Mouse (Mus musculus) limb, embryonic 13.5 days (tissue): ENCODE results near the gene Zdhhc20. TPM values are rescaled to one million over a fixed set of nuclear protein-coding genes. Genes with fewer than 3 reads are reported as not detected.
"Not testable (repeated sequence)": the region's sequence is repeated elsewhere in the genome, so short reads cannot be mapped to it uniquely, and the experiment has no call there.

Experiments
- ATAC-seq: fragments of 200-750 bp; cut with Nextera tagmentation; 2 replicates; pipeline ENCODE4 v1.8.0; 2017; ENCODE audit warnings: low read depth, moderate number of reproducible peaks, moderate TSS enrichment; ENCODE audit not compliant: low FRiP score
- H3K27ac ChIP-seq: fragments of 300-500 bp; sonication (generic); 2 replicates; pipeline ENCODE4 v1.5.1; 2015; ENCODE audit warnings: inconsistent platforms, mild to moderate bottlenecking, moderate library complexity
- H3K27me3 ChIP-seq: fragments of 300-500 bp; sonication (generic); 2 replicates; pipeline ENCODE4 v1.6.1; 2015; ENCODE audit warnings: mild to moderate bottlenecking, inconsistent platforms
- H3K36me3 ChIP-seq: fragments of 300-500 bp; sonication (generic); 2 replicates; pipeline ENCODE4 v1.6.1; 2015; ENCODE audit warnings: inconsistent platforms, mild to moderate bottlenecking, moderate library complexity
- H3K4me1 ChIP-seq: fragments of 300-500 bp; sonication (generic); 2 replicates; pipeline ENCODE4 v1.6.1; 2015; ENCODE audit warnings: inconsistent platforms
- H3K4me2 ChIP-seq: fragments of 300-500 bp; sonication (generic); replicated peaks from 2 replicates; pipeline ENCODE4 v1.6.1; 2015; ENCODE audit warnings: inconsistent platforms, mild to moderate bottlenecking, moderate library complexity
- H3K4me3 ChIP-seq: fragments of 300-500 bp; sonication (generic); 2 replicates; pipeline ENCODE4 v1.5.1; 2015; ENCODE audit warnings: moderate library complexity, mild to moderate bottlenecking, inconsistent platforms
- H3K9ac ChIP-seq: fragments of 300-500 bp; sonication (generic); 2 replicates; pipeline ENCODE4 v1.6.1; 2015; ENCODE audit warnings: mild to moderate bottlenecking, inconsistent platforms
- H3K9me3 ChIP-seq: fragments of 300-500 bp; sonication (generic); 2 replicates; pipeline ENCODE4 v1.6.1; 2016; ENCODE audit warnings: inconsistent platforms
- WGBS: fragments of 180-500 bp; shearing (Covaris S2); methylation state at CpG from one replicate; pipeline ENCODE4 v1.1.7; 2015; 5-methylcytosine and 5-hydroxymethylcytosine counted together
- polyA plus RNA-seq: library from polyadenylated mRNA; unstranded; fragments of >200 nt; fragmentation: Nextera tagmentation; extraction: Ambion mirVana; gene quantifications from 2 replicates; pipeline ENCODE4 v1.2.1, GENCODE M21; 2015

Gene Zdhhc20
- polyA plus RNA-seq, 1 experiment from 2014 or later: 81.8 TPM

DNA sequence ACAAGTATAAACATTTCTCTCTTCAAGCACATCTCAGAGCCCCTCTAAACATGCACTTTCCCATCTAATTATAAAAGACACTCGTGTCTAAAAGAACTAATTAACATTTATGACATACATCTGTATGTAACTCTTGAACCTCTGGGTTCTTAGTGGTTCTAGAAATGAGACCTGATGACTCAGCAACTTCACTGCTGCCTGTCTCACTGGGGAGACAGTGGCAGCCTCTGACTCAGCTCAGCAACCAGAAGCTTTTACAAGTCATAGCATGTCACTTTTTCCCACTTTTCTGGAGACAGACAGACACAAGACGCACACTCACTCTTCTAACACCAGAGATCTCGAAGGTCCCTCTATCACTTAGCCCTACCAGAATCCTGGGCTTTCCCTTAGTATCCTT, 39.7 kb downstream of the Zdhhc20 start:
- no peaks in the 10 kb centered on the region for H3K27me3 ChIP-seq
- no peak overlapping the region for H3K4me2 ChIP-seq
- H3K27ac ChIP-seq: no peak overlapping the region
- no peak for ATAC-seq
- H3K4me3 ChIP-seq: no peak overlapping the region
- WGBS: 80% methylated on average over 3 of the region's 3 CpGs
- peaks cover 64% of the 10 kb centered on the region for H3K36me3 ChIP-seq
- no peak overlapping the region for H3K9ac ChIP-seq
- no peaks in the 10 kb centered on the region for H3K9me3 ChIP-seq
- no peaks in the 10 kb centered on the region for H3K4me1 ChIP-seq

DNA sequence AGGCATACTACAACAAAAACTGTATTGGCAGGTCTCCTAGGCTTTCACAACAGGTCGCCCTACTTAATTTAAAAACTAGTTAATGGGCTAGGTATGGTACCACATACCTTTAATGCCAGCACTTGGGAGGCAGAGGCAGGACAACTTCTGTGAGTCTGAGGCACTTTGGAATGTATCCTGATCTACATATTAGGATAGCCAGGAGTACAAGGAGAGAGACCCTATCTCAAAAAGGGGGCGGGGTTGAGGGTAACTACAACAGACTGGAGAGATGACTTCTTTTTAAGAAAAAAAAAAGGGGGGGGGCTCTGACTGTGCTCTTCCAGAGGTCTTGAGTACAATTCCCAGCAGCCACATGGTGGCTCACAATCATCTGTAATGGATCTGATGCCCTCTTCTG, 41.4 kb downstream of the Zdhhc20 start:
- 92% methylated on average over 2 of the region's 2 CpGs for WGBS
- no peak overlapping the region for H3K4me3 ChIP-seq
- H3K4me2 ChIP-seq: no peak overlapping the region
- H3K4me1 ChIP-seq: no peaks in the 10 kb centered on the region
- no peaks in the 10 kb centered on the region for H3K27me3 ChIP-seq
- ATAC-seq: no peak
- no peak overlapping the region for H3K27ac ChIP-seq
- H3K9ac ChIP-seq: no peak overlapping the region
- peaks cover 71% of the 10 kb centered on the region for H3K36me3 ChIP-seq
- no peaks in the 10 kb centered on the region for H3K9me3 ChIP-seq

DNA sequence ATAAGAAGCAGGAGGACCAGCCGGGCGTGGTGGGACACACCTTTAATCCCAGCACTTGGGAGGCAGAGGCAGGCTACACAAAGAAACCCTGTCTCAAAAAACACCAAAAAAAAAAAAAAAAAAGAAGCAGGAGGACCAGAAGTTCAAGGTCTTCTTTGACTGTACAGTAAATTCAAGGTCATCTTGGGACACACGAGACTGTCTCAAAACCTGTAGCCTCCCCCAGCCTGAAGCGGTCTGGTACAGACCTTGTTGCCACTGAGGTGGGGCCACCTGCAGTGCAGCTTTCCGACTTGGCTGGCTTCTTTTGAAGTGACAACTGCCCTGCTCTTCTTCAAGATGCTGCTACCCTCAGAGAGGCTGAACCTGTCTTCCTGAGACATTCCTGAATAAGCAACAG, 42.0 kb downstream of the Zdhhc20 start:
- ATAC-seq, H3K9me3 ChIP-seq, H3K27me3 ChIP-seq, H3K4me3 ChIP-seq, H3K4me1 ChIP-seq, H3K27ac ChIP-seq, H3K9ac ChIP-seq, H3K4me2 ChIP-seq: not testable (repeated sequence)
- 85% methylated on average over 5 of the region's 5 CpGs for WGBS
- H3K36me3 ChIP-seq: peaks cover 68% of the 10 kb centered on the region

DNA sequence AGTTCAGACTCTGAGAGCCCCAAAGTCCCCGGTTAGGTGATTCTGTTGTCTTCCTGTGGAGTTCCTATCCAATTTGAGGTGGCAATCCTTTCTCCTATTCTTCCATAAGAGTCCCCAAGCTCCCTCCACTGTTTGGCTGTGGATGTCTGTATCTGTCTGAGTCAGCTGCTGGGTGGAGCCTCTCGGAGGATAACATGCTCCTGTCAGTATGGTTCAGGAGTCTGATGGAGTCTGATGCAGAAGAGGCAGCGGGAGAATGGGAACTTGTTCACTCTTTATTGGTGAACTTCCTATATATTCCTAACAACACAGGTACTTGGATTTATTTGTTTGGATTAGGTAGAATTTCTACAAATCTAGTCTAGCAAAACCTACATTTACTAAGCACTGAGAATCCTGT, 45.5 kb downstream of the Zdhhc20 start:
- WGBS: 93% methylated on average over 3 of the region's 3 CpGs
- ATAC-seq: no peak

DNA sequence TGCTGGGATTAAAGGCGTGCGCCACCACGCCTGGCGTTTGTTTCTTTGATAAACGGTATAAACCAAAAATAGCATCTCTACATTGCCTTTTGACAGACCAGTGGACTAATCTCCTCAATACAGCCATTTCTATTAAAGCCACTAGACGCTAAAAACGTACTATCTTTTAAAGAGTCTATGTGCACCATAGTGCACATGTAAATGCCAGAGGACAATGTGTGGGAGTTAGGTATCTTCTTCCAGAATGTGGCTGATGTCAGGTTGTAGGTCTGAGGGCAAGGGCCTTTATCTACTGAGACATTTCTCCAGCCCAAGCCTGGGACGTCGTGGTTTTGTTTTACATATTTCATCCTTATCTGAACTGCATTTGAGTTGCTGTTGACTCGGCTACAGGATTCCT, 54.9 kb downstream of the Zdhhc20 start:
- H3K36me3 ChIP-seq: peaks cover 47% of the 10 kb centered on the region
- no peak for ATAC-seq
- H3K4me3 ChIP-seq: no peak overlapping the region
- no peaks in the 10 kb centered on the region for H3K27me3 ChIP-seq
- WGBS: 94% methylated on average over 10 of the region's 10 CpGs
- no peak overlapping the region for H3K27ac ChIP-seq
- H3K9me3 ChIP-seq: no peaks in the 10 kb centered on the region
- H3K4me1 ChIP-seq: no peaks in the 10 kb centered on the region
- H3K9ac ChIP-seq: no peak overlapping the region
- H3K4me2 ChIP-seq: no peak overlapping the region

More for the DNA sequence above, 45.5 kb downstream of the Zdhhc20 start:
- H3K4me2 ChIP-seq: no peak overlapping the region
- H3K4me1 ChIP-seq: no peaks in the 10 kb centered on the region
- H3K9me3 ChIP-seq: no peaks in the 10 kb centered on the region
- no peak overlapping the region for H3K9ac ChIP-seq
- H3K27ac ChIP-seq: no peak overlapping the region
- peaks cover 73% of the 10 kb centered on the region for H3K36me3 ChIP-seq
- H3K27me3 ChIP-seq: no peaks in the 10 kb centered on the region
- H3K4me3 ChIP-seq: no peak overlapping the region

DNA sequence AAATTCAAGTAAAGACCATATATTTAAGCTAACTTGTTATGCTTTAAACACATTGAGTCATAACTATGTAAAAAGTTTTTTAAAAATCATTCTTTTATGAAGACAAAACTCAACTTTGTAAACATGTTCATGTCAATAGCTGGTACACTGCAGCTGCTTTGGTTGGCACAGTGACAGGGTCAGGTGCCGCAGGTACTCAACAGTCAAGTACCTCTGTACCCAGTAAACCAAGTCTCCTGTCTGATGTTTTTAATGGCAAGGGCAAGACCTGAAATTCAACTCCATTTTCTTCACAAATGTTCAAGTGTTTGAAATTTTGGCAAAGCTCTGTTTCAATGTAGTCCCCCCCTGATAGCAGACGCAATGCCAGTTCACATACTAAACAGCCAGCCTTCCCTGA, 56.5 kb downstream of the Zdhhc20 start:
- Histone ChIP-seq H3K9me3 (no peaks in the 10 kb centered on the region), H3K4me2 (no peak overlapping the region), H3K27ac (no peak overlapping the region), H3K4me3 (no peak overlapping the region), H3K36me3 (peaks cover 36% of the 10 kb centered on the region), H3K9ac (no peak overlapping the region), H3K4me1 (no peaks in the 10 kb centered on the region), H3K27me3 (no peaks in the 10 kb centered on the region)
- no peak for ATAC-seq
- 88% methylated on average over 2 of the region's 2 CpGs for whole genome bisulfite sequencing

DNA sequence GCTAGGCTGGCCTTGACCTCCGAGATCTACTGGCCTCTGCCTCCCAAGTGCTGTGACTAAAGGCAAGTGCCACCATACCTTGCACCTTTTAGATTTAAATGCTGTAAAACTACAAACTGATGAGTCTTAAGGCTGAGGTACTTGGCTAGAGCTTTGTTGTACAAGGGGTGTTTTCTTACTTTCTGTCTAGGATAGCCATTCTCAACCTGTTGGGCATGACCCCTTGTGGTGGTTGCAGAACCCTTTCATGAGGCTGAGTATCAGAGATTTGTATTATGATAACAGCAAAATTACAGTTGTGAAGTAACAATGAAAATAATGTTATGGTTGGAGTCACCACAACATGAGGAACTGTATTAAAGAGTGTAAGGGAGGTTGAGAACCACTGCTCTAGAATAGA, 62.8 kb downstream of the Zdhhc20 start:
- Histone ChIP-seq H3K4me1 (peaks cover 22% of the 10 kb centered on the region), H3K9me3 (no peaks in the 10 kb centered on the region), H3K9ac (peak overlapping the region; percentile 92), H3K27me3 (no peaks in the 10 kb centered on the region), H3K27ac (no peak overlapping the region), H3K4me3 (peak overlapping the region; percentile 84), H3K4me2 (peak overlapping the region; percentile 82), H3K36me3 (peaks cover 5% of the 10 kb centered on the region)
- ATAC-seq: no peak
- 83% methylated on average over 1 of the region's 1 CpGs for WGBS

DNA sequence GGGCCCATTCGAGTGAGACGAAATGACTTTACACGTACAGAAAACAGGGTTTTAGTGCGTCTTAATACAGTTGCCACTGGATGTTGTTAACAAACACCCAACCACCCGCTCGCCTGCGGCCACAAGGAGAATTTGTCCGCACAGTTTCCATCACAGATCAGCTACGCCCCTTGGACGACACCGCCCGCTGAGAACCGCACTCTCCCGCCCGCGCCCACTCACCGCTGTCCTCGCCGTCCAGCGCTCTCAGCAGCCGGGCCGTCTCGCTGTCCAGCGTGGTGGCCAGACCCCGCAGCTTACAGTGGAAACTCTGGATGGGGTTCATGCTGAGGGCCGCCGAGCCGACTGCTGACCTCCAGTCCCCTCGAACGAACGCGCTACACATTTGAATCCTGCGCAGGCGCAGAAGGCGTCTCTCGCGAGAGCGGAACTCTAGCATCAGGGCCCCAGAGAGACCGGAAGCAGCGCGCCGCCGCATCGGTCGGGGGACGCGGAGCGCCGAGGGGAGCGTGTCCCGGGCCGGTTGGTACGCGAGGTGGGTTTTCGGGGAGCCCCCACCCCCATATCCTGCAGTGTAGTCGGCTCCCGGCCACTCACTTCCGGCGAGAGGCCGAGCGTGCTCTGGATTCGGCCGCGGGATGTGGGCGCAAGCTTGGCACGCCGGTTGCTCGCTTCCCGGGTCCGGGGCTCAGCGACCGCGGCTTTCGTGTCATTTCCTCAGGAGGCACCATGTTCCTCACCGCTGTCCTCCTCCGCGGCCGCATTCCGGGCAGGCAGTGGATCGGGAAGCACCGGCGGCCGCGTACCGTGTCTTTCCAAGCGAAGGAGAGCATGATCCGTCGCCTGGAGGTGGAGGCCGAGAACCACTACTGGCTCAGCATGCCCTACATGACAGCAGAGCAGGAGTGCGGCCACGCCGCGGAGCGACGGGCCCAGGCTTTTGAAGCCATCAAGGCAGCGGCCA, 64.0 kb downstream of the Zdhhc20 start, which contains the start of the genes Ska3 and Mrpl57:
Gene Ska3, minus strand, starts transcription at position 398 of the 964 bp plus-strand sequence.
Gene Mrpl57, plus strand, starts transcription at position 447 of the 964 bp plus-strand sequence.
- WGBS: under 1% methylated on average over 95 of the region's 96 CpGs

DNA sequence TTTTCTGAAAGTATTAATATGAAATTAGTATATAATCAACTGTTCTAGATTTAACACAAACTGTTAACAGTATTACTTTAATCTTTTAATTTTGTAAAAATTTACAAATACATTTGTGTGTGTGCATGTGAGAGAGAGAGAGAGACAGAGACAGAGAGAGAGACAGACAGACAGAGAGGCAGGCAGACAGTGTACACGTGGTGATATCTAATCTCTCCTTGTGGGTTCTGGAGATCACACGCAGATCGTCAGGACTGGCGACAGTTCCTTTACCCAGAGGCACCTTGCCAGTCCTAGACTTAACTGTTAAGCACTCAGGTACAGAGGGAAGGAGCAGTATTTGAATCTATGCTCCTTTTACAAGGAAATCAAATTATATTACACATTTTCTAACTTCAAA, 69.2 kb downstream of the Zdhhc20 start:
- Histone ChIP-seq H3K4me3 (no peak overlapping the region), H3K36me3 (peaks cover 62% of the 10 kb centered on the region), H3K4me1 (peaks cover 12% of the 10 kb centered on the region), H3K9me3 (no peaks in the 10 kb centered on the region), H3K27ac (no peak overlapping the region), H3K9ac (no peak overlapping the region), H3K4me2 (no peak overlapping the region), H3K27me3 (no peaks in the 10 kb centered on the region)
- ATAC-seq: no peak
- WGBS: 82% methylated on average over 4 of the region's 4 CpGs

More for the DNA sequence above, 64.0 kb downstream of the Zdhhc20 start, which contains the start of the genes Ska3 and Mrpl57:
- ATAC-seq: peak; percentile 95
- H3K9me3 ChIP-seq: no peaks in the 10 kb centered on the region
- peak within 1 kb of the TSS; percentile 93 for H3K27ac ChIP-seq
- H3K4me3 ChIP-seq: peak within 1 kb of the TSS; percentile 84
- H3K4me1 ChIP-seq: peaks cover 22% of the 10 kb centered on the region
- H3K4me2 ChIP-seq: peak within 1 kb of the TSS; percentile 82
- peaks cover 17% of the 10 kb centered on the region for H3K36me3 ChIP-seq
- no peaks in the 10 kb centered on the region for H3K27me3 ChIP-seq
- peak within 1 kb of the TSS; percentile 92 for H3K9ac ChIP-seq

DNA sequence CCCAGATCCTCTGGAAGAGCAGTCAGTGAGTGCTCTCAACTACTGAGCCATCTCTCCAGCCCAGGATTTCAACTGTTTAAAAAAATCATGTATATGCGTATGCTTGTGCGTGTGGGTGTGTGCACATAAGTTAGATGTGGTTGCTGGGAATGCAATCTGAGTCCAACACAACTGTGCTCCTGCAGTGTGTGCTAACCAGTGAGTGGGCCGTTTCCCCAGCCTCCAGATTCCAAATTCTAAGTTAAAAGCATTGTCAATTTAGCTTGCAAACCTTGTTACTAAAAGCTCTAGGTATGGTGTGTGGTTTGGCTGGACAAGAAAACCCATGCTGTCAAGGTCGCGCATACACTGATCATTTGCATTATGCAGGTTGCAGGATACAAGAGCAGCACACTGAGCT, 78.2 kb downstream of the Zdhhc20 start:
- ATAC-seq: no peak
- WGBS: 97% methylated on average over 5 of the region's 5 CpGs
- Histone ChIP-seq H3K9me3 (no peaks in the 10 kb centered on the region; the same call in 1 of the 2 replicates), H3K4me3 (no peak overlapping the region), H3K36me3 (peaks cover 81% of the 10 kb centered on the region), H3K4me1 (no peaks in the 10 kb centered on the region), H3K9ac (no peak overlapping the region), H3K27me3 (no peaks in the 10 kb centered on the region), H3K27ac (no peak overlapping the region), H3K4me2 (no peak overlapping the region)

DNA sequence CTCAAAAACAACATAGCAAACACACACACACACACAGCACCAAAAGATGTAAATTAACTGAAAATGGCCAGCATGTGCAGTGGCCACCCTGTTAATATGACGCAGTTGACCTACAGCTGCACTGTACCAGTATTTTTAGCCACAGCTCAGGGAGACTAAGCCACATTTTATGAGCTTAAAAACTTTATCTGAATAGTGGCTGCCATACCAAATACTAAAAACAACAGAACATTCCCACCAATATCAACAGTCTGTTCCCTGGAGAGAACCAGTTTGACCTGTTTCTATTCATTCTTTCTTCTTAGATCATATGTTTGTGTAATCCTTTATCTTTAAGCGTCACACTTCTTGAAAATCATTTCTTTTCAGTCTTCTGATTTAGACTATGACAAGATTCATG, 79.2 kb downstream of the Zdhhc20 start:
- no peak overlapping the region for H3K4me3 ChIP-seq
- no peak overlapping the region for H3K9ac ChIP-seq
- H3K36me3 ChIP-seq: peaks cover 83% of the 10 kb centered on the region
- no peaks in the 10 kb centered on the region for H3K4me1 ChIP-seq
- no peaks in the 10 kb centered on the region; the same call in 1 of the 2 replicates for H3K9me3 ChIP-seq
- 93% methylated on average over 2 of the region's 2 CpGs for WGBS
- no peak overlapping the region for H3K27ac ChIP-seq
- no peaks in the 10 kb centered on the region for H3K27me3 ChIP-seq
- H3K4me2 ChIP-seq: no peak overlapping the region
- ATAC-seq: no peak

DNA sequence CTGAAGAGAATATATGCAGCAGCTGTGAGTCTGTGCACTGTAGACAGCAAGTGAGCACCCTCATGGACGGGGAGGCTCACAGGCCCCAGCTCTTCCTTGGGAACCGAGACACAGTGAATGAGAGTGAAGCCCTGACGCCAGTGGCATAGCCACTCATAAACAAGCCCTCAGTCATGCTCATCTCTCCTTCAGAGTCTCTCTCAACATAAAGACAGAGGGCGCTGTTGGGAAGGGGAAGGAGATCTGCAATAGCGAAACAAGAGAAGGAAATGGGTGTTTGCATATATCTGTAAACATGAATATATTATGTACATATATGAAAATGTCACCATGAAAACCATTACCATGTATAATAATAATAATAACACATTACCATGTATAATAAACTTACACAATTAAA, 81.5 kb downstream of the Zdhhc20 start:
- Histone ChIP-seq H3K27me3 (no peaks in the 10 kb centered on the region), H3K36me3 (peaks cover 91% of the 10 kb centered on the region), H3K9me3 (no peaks in the 10 kb centered on the region), H3K4me2 (no peak overlapping the region), H3K4me1 (no peaks in the 10 kb centered on the region), H3K27ac (no peak overlapping the region), H3K4me3 (no peak overlapping the region), H3K9ac (no peak overlapping the region)
- no peak for ATAC-seq
- WGBS: 88% methylated on average over 5 of the region's 5 CpGs
